Mouse (Mus musculus): ENCODE results near the gene Gm14190. TPM values are rescaled to one million over a fixed set of nuclear protein-coding genes. Genes with fewer than 3 reads are reported as not detected.
"Not testable (repeated sequence)": the region's sequence is repeated elsewhere in the genome, so short reads cannot be mapped to it uniquely, and the experiment has no call there.

Gm14190 gene
- polyA plus RNA-seq, 1 experiment = not detected

DNA sequence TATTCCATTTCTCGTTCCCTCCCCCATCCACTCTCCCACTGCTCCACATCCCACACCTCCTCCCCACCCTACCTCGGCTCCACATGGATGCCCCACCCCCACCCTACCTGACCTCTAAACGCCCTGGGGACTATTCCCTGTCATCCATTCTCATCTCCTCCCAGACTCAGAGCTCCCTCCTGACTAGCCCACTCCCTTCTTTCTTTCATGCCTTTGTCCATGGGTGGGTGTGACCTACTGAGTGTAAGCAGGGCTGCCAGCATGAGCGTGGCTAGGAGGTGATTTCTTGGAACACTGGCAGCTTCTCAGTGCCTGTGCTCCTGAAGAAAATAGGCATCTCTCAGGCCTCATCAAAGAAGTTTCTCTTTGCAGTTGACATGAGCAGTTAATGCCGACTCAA lies 33.5 kb downstream of the Gm14190 start:
- H3K4me3 ChIP-seq (replicated peaks; ENCODE audit: control insufficient read depth, low read depth, low read length) = no peak overlapping the region
- no peak for TF ChIP-seq POLR2A (IDR thresholded peaks at IDR 0.05; ENCODE audit: borderline replicate concordance, control insufficient read depth, low read depth, low read length)
- no peak for TF ChIP-seq CTCF (IDR thresholded peaks at IDR 0.05; ENCODE audit: control insufficient read depth, insufficient read depth, low read length)
- no peak overlapping the region for H3K27ac ChIP-seq (ENCODE audit: control insufficient read depth, insufficient read depth, low read depth, low read length, poor library complexity)
- H3K4me1 ChIP-seq (ENCODE audit: control insufficient read depth, insufficient read depth, low read length) = no peaks in the 10 kb centered on the region
- WGBS = 63% methylated on average over 5 of the region's 5 CpGs

DNA sequence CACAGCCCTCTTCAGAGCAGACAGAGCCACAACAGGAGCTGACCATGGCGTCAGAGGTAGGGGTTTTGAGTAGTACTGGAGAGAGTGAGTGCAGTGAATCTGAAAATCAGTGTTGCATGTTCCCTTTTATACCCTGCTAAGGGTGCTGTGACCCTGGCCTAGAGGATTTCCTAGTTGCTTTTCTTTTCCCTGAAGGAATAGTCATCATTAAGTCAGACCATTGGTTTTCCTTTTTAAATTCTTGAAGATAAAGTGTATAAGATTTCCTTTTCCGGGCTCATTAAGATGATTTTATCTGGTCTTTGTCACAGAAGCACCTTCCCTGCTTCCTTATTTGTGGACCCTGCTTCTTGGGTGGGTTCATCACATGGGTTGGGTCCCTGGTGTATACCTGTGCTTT lies 40.4 kb downstream of the Gm14190 start, which contains the start of gene Gm11555:
Gm11555 (minus strand) TSS at position 101 of the 400 bp plus-strand sequence.
- 71% methylated on average over 2 of the region's 2 CpGs for WGBS
- Histone ChIP-seq H3K4me3 (replicated peaks; ENCODE audit: control insufficient read depth, low read depth, low read length) (no peak within 1 kb of the TSS), H3K4me1 (ENCODE audit: control insufficient read depth, insufficient read depth, low read length) (no peaks in the 10 kb centered on the region; the same call in 1 of the 2 replicates), H3K27ac (ENCODE audit: control insufficient read depth, insufficient read depth, low read depth, low read length, poor library complexity) (no peak within 1 kb of the TSS)
- no peak for TF ChIP-seq POLR2A (IDR thresholded peaks at IDR 0.05; ENCODE audit: borderline replicate concordance, control insufficient read depth, low read depth, low read length)
- no peak for TF ChIP-seq CTCF (IDR thresholded peaks at IDR 0.05; ENCODE audit: control insufficient read depth, insufficient read depth, low read length)

DNA sequence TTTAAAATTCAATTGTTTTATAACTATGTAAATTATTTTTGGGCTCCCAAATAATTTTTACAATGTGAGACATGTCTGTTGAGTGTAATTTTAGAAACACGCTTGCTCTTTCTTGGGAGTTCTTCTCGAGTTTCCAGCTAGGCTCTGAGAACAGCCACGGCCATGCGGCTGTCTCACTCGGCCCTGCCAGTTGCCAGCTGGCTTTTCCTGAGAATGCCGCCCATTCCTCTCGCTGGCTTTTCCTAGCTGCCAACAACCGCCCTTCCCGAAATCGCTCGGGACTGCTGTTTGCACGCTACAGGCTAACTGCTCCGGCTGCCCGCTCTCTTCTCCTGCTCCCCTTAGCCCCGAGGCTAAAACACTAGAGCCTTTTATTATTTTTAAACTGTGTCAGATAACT lies 44.1 kb downstream of the Gm14190 start:
- H3K4me1 ChIP-seq (ENCODE audit: control insufficient read depth, insufficient read depth, low read length) = no peaks in the 10 kb centered on the region
- TF ChIP-seq CTCF (IDR thresholded peaks at IDR 0.05; ENCODE audit: control insufficient read depth, insufficient read depth, low read length) = no peak
- no peak for TF ChIP-seq POLR2A (IDR thresholded peaks at IDR 0.05; ENCODE audit: borderline replicate concordance, control insufficient read depth, low read depth, low read length)
- WGBS = 83% methylated on average over 15 of the region's 15 CpGs
- no peak overlapping the region for H3K27ac ChIP-seq (ENCODE audit: control insufficient read depth, insufficient read depth, low read depth, low read length, poor library complexity)
- H3K4me3 ChIP-seq (replicated peaks; ENCODE audit: control insufficient read depth, low read depth, low read length) = no peak overlapping the region

DNA sequence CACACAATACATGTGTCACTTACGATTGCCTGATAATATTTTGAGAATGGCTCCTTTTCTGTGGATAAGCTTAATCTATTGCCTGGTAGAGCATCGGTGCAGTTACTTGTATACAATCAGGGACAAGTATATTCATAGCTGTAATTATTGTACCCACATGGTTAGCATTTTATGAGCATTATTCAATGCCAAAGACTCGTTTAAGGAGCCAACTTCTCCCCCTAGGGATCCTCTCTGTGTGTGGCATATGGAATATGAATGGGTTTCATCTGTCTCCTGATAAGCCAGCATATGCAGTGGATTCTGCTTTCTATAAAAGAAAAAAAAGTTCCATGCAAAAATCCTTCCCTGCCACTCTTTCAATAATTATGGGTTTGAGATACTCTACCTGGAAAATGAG lies 46.2 kb downstream of the Gm14190 start:
- TF ChIP-seq POLR2A (IDR thresholded peaks at IDR 0.05; ENCODE audit: borderline replicate concordance, control insufficient read depth, low read depth, low read length) (no peak), CTCF (IDR thresholded peaks at IDR 0.05; ENCODE audit: control insufficient read depth, insufficient read depth, low read length) (no peak)
- Histone ChIP-seq H3K27ac (ENCODE audit: control insufficient read depth, insufficient read depth, low read depth, low read length, poor library complexity) (no peak overlapping the region), H3K4me1 (ENCODE audit: control insufficient read depth, insufficient read depth, low read length) (no peaks in the 10 kb centered on the region), H3K4me3 (replicated peaks; ENCODE audit: control insufficient read depth, low read depth, low read length) (no peak overlapping the region)
- 65% methylated on average over 3 of the region's 3 CpGs for WGBS

GRCm38 (mm10) chr11:99643635-99644139 lies 46.9 kb downstream of the Gm14190 start, which contains the start of gene Krtap4-7:
Krtap4-7 (minus strand) TSS chr11:99644089.
- not testable (repeated sequence) for H3K4me3 ChIP-seq (replicated peaks; ENCODE audit: control insufficient read depth, low read depth, low read length); H3K4me1 ChIP-seq (ENCODE audit: control insufficient read depth, insufficient read depth, low read length); H3K27ac ChIP-seq (ENCODE audit: control insufficient read depth, insufficient read depth, low read depth, low read length, poor library complexity)
- 70% methylated on average over 9 of the region's 9 CpGs for WGBS

DNA sequence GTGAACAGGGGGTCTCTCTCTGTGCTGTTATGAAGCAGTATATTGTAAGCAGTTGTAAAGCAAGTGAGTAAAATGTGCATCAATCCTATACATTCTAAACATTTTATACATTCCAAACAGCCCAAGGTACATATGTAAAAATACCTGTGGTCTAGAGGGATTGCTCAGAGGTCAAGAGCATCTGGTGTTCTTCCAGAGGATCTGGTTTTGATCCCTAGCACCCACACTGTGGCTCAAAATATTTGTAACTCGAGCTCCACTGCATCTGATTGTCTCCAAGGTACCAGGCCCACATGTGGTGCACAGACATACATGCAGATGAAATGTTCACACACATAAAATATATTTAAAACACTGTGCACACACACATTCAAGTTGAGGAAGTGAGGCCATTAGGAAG lies 49.6 kb downstream of the Gm14190 start:
- no peak for TF ChIP-seq POLR2A (IDR thresholded peaks at IDR 0.05; ENCODE audit: borderline replicate concordance, control insufficient read depth, low read depth, low read length)
- TF ChIP-seq CTCF (IDR thresholded peaks at IDR 0.05; ENCODE audit: control insufficient read depth, insufficient read depth, low read length) = no peak
- no peak overlapping the region for H3K4me3 ChIP-seq (replicated peaks; ENCODE audit: control insufficient read depth, low read depth, low read length)
- WGBS = 21% methylated on average over 1 of the region's 1 CpGs
- no peak overlapping the region for H3K27ac ChIP-seq (ENCODE audit: control insufficient read depth, insufficient read depth, low read depth, low read length, poor library complexity)
- H3K4me1 ChIP-seq (ENCODE audit: control insufficient read depth, insufficient read depth, low read length) = no peaks in the 10 kb centered on the region

Other genes with a start within 250 kb of the Gm14190 start
- not detected in 2 replicates for gene Krt23, start 197.6 kb downstream of the Gm14190 start, polyA plus RNA-seq (2011; ENCODE audit: insufficient read depth, insufficient read length, low replicate concordance, missing spikeins)
- not detected in 2 replicates for gene Krt39, start 169.4 kb downstream of the Gm14190 start, polyA plus RNA-seq (2011; ENCODE audit: insufficient read depth, insufficient read length, low replicate concordance, missing spikeins)
- gene Krt40, start 147.6 kb downstream of the Gm14190 start, polyA plus RNA-seq (2011; ENCODE audit: insufficient read depth, insufficient read length, low replicate concordance, missing spikeins) = not detected in 2 replicates
- not detected in 2 replicates for gene Krtap3-3, start 139.9 kb downstream of the Gm14190 start, polyA plus RNA-seq (2011; ENCODE audit: insufficient read depth, insufficient read length, low replicate concordance, missing spikeins)
- not detected in 2 replicates for gene Krtap3-2, start 133.9 kb downstream of the Gm14190 start, polyA plus RNA-seq (2011; ENCODE audit: insufficient read depth, insufficient read length, low replicate concordance, missing spikeins)
- gene Gm11939, start 131.3 kb downstream of the Gm14190 start, polyA plus RNA-seq (2011; ENCODE audit: insufficient read depth, insufficient read length, low replicate concordance, missing spikeins) = not detected in 2 replicates
- not detected in 2 replicates for gene Krtap3-1, start 124.1 kb downstream of the Gm14190 start, polyA plus RNA-seq (2011; ENCODE audit: insufficient read depth, insufficient read length, low replicate concordance, missing spikeins)
- gene Krtap1-5, start 109.7 kb downstream of the Gm14190 start, polyA plus RNA-seq (2011; ENCODE audit: insufficient read depth, insufficient read length, low replicate concordance, missing spikeins) = 1.5 TPM in 1 of 2 replicates, not detected in the other
- gene Krtap1-4, start 107.1 kb downstream of the Gm14190 start, polyA plus RNA-seq (2011; ENCODE audit: insufficient read depth, insufficient read length, low replicate concordance, missing spikeins) = not detected in 2 replicates
- not detected in 2 replicates for gene Krtap1-3, start 99.4 kb downstream of the Gm14190 start, polyA plus RNA-seq (2011; ENCODE audit: insufficient read depth, insufficient read length, low replicate concordance, missing spikeins)
- gene Krtap9-3, start 92.6 kb downstream of the Gm14190 start, polyA plus RNA-seq (2011; ENCODE audit: insufficient read depth, insufficient read length, low replicate concordance, missing spikeins) = not detected in 2 replicates
- not detected in 2 replicates for gene Gm11938, start 87.4 kb downstream of the Gm14190 start, polyA plus RNA-seq (2011; ENCODE audit: insufficient read depth, insufficient read length, low replicate concordance, missing spikeins)
- not detected in 2 replicates for gene Gm11937, start 80.6 kb downstream of the Gm14190 start, polyA plus RNA-seq (2011; ENCODE audit: insufficient read depth, insufficient read length, low replicate concordance, missing spikeins)
- gene Krtap2-4, start 75.9 kb downstream of the Gm14190 start, polyA plus RNA-seq (2011; ENCODE audit: insufficient read depth, insufficient read length, low replicate concordance, missing spikeins) = not detected in 2 replicates
- gene Gm11562, start 70.3 kb downstream of the Gm14190 start, polyA plus RNA-seq (2011; ENCODE audit: insufficient read depth, insufficient read length, low replicate concordance, missing spikeins) = not detected in 2 replicates
- not detected in 2 replicates for gene Krtap4-1, start 62.5 kb downstream of the Gm14190 start, polyA plus RNA-seq (2011; ENCODE audit: insufficient read depth, insufficient read length, low replicate concordance, missing spikeins)
- not detected in 2 replicates for gene Krtap4-2, start 55.7 kb downstream of the Gm14190 start, polyA plus RNA-seq (2011; ENCODE audit: insufficient read depth, insufficient read length, low replicate concordance, missing spikeins)
- not detected in 2 replicates for gene Krtap4-7, start 46.7 kb downstream of the Gm14190 start, polyA plus RNA-seq (2011; ENCODE audit: insufficient read depth, insufficient read length, low replicate concordance, missing spikeins)
- gene Gm11555, start 40.5 kb downstream of the Gm14190 start, polyA plus RNA-seq (2011; ENCODE audit: insufficient read depth, insufficient read length, low replicate concordance, missing spikeins) = not detected in 2 replicates
- gene Gm11563, start 31.8 kb downstream of the Gm14190 start, polyA plus RNA-seq (2011; ENCODE audit: insufficient read depth, insufficient read length, low replicate concordance, missing spikeins) = not detected in 2 replicates
- not detected in 2 replicates for gene Krtap4-6, start 24.8 kb downstream of the Gm14190 start, polyA plus RNA-seq (2011; ENCODE audit: insufficient read depth, insufficient read length, low replicate concordance, missing spikeins)
- not detected in 2 replicates for gene Gm14180, start 43.5 kb upstream of the Gm14190 start, polyA plus RNA-seq (2011; ENCODE audit: insufficient read depth, insufficient read length, low replicate concordance, missing spikeins)
- not detected in 2 replicates for gene Gm11595, start 82.2 kb upstream of the Gm14190 start, polyA plus RNA-seq (2011; ENCODE audit: insufficient read depth, insufficient read length, low replicate concordance, missing spikeins)
- not detected in 2 replicates for gene Krtap4-8, start 90.0 kb upstream of the Gm14190 start, polyA plus RNA-seq (2011; ENCODE audit: insufficient read depth, insufficient read length, low replicate concordance, missing spikeins)
- gene Krtap4-9, start 94.5 kb upstream of the Gm14190 start, polyA plus RNA-seq (2011; ENCODE audit: insufficient read depth, insufficient read length, low replicate concordance, missing spikeins) = not detected in 2 replicates
- gene Gm11596, start 102.7 kb upstream of the Gm14190 start, polyA plus RNA-seq (2011; ENCODE audit: insufficient read depth, insufficient read length, low replicate concordance, missing spikeins) = not detected in 2 replicates
- gene Gm11569, start 108.2 kb upstream of the Gm14190 start, polyA plus RNA-seq (2011; ENCODE audit: insufficient read depth, insufficient read length, low replicate concordance, missing spikeins) = not detected in 2 replicates
- gene Gm11554, start 113.7 kb upstream of the Gm14190 start, polyA plus RNA-seq (2011; ENCODE audit: insufficient read depth, insufficient read length, low replicate concordance, missing spikeins) = not detected in 2 replicates
- not detected in 2 replicates for gene Krtap4-13, start 119.2 kb upstream of the Gm14190 start, polyA plus RNA-seq (2011; ENCODE audit: insufficient read depth, insufficient read length, low replicate concordance, missing spikeins)
- not detected in 2 replicates for gene Gm11564, start 124.9 kb upstream of the Gm14190 start, polyA plus RNA-seq (2011; ENCODE audit: insufficient read depth, insufficient read length, low replicate concordance, missing spikeins)
- gene 2300003K06Rik, start 147.3 kb upstream of the Gm14190 start, polyA plus RNA-seq (2011; ENCODE audit: insufficient read depth, insufficient read length, low replicate concordance, missing spikeins) = not detected in 2 replicates
- gene Krtap4-16, start 160.9 kb upstream of the Gm14190 start, polyA plus RNA-seq (2011; ENCODE audit: insufficient read depth, insufficient read length, low replicate concordance, missing spikeins) = not detected in 2 replicates
- not detected in 2 replicates for gene Gm11568, start 167.2 kb upstream of the Gm14190 start, polyA plus RNA-seq (2011; ENCODE audit: insufficient read depth, insufficient read length, low replicate concordance, missing spikeins)
- not detected in 2 replicates for gene Gm11559, start 173.7 kb upstream of the Gm14190 start, polyA plus RNA-seq (2011; ENCODE audit: insufficient read depth, insufficient read length, low replicate concordance, missing spikeins)
- gene Krtap9-1, start 182.6 kb upstream of the Gm14190 start, polyA plus RNA-seq (2011; ENCODE audit: insufficient read depth, insufficient read length, low replicate concordance, missing spikeins) = not detected in 2 replicates
- gene Gm11567, start 188.4 kb upstream of the Gm14190 start, polyA plus RNA-seq (2011; ENCODE audit: insufficient read depth, insufficient read length, low replicate concordance, missing spikeins) = not detected in 2 replicates
- gene Krtap31-1, start 217.2 kb upstream of the Gm14190 start, polyA plus RNA-seq (2011; ENCODE audit: insufficient read depth, insufficient read length, low replicate concordance, missing spikeins) = not detected in 2 replicates
- not detected in 2 replicates for gene Gm11565, start 224.0 kb upstream of the Gm14190 start, polyA plus RNA-seq (2011; ENCODE audit: insufficient read depth, insufficient read length, low replicate concordance, missing spikeins)
- gene Krtap31-2, start 245.6 kb upstream of the Gm14190 start, polyA plus RNA-seq (2011; ENCODE audit: insufficient read depth, insufficient read length, low replicate concordance, missing spikeins) = not detected in 2 replicates